Comparison of ENCODE assay signal across 23 mouse cellular contexts in the genomic region with DNA sequence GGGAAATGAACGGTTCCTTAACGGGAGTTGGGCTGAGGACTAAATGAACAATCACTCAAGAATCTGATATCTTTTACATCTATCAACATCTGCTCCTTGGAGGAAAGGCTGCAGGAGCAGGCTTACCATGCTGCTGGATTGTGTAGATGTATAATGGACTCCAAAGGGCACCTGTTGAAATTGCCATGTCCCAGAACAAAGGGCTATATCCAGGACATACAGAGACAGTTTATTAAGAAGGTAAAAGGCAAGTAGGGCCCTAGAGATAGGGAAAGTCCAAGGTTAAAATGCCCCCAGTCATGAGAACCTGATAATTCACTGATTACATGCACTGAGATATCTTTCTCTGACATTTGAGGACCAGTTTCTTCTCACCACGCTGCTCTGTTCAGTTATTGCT.
"Had no signal": no experiment of that assay in that cellular context is flagged by ENCODE, and none has a peak within 500 bp of the region (broad histone marks: within the 10 kb centered on the region; RNA-seq: fewer than 3 reads in every experiment).

No protein-coding gene starts in this region.

- H3K27ac ChIP-seq: heart, adult 2 months; heart, embryonic 13.5 days; heart, embryonic 15.5 days; hindbrain, embryonic 15.5 days; layer of hippocampus, adult 2 months; left cerebral cortex, adult 2 months; limb, embryonic 10.5 days; limb, embryonic 12.5 days; liver, embryonic 13.5 days; liver, embryonic 15.5 days had no signal

- H3K27me3 ChIP-seq: heart, embryonic 13.5 days; heart, embryonic 15.5 days; hindbrain, embryonic 15.5 days; limb, embryonic 12.5 days; liver, embryonic 13.5 days; liver, embryonic 15.5 days had no signal

- H3K4me1 ChIP-seq: heart, embryonic 13.5 days; heart, embryonic 15.5 days; hindbrain, embryonic 15.5 days; limb, embryonic 10.5 days; limb, embryonic 12.5 days; liver, embryonic 13.5 days; liver, embryonic 15.5 days had no signal

- H3K4me3 ChIP-seq: heart, adult 2 months; heart, embryonic 13.5 days; heart, embryonic 15.5 days; hindbrain, embryonic 15.5 days; layer of hippocampus, adult 2 months; left cerebral cortex, adult 2 months; limb, embryonic 10.5 days; limb, embryonic 12.5 days; liver, embryonic 13.5 days; liver, embryonic 15.5 days had no signal

- DNase-seq: gastrocnemius, postnatal 14 days; gastrocnemius, postnatal 36 days; heart, adult 11 months; heart, adult 2 months; heart, postnatal 14 days; heart, postnatal 36 days; kidney, adult 18-20 months; kidney, adult 8-10 months; kidney, postnatal 10 days; kidney, postnatal 25 days; kidney, postnatal 4 days; liver; liver, embryonic 13.5 days had no signal

- H3K4me2 ChIP-seq: heart, embryonic 11.5 days; heart, embryonic 13.5 days; heart, embryonic 15.5 days; hindbrain, embryonic 15.5 days; limb, embryonic 12.5 days; liver, embryonic 11.5 days; liver, embryonic 13.5 days; liver, embryonic 15.5 days had no signal

- H3K9me3 ChIP-seq: heart, embryonic 15.5 days; hindbrain, embryonic 15.5 days; limb, embryonic 10.5 days; limb, embryonic 12.5 days; liver, embryonic 13.5 days; liver, embryonic 15.5 days had no signal

- H3K9ac ChIP-seq: heart, embryonic 13.5 days; heart, embryonic 15.5 days; hindbrain, embryonic 15.5 days; limb, embryonic 12.5 days; liver, embryonic 13.5 days; liver, embryonic 15.5 days had no signal

- H3K36me3 ChIP-seq: heart, embryonic 13.5 days; heart, embryonic 15.5 days; hindbrain, embryonic 15.5 days; limb, embryonic 10.5 days; limb, embryonic 12.5 days; liver, embryonic 13.5 days; liver, embryonic 15.5 days had no signal
